Mouse (Mus musculus) cerebellum, postnatal 25 days (tissue): ENCODE data around the gene Zbtb20.

Experiments
- DNase-seq, 2 experiments: peaks; one replicate each; pipeline ENCODE4 v3.0.0; 2021; ENCODE audit warnings: mixed read lengths in 2 of 2

Zbtb20 gene

DNA sequence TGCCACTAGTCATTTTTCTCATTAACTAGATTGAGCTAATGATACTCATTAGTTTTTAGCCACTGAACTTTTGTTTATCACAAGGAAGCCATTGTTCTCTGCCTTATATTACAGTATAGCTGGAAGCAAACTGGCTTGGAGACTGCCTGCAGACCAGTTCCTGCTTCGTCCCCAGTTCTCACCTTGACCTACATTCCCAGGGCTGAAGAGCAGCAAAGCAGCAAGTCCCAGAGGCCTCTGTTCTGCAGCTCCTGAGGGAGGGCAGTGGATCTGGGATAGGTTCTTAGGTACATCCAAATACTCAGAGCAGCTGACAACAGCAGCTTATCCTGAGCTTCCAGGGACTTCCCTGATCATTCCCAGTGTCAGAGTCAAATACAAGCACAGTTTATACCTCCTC lies 652.6 kb downstream of the Zbtb20 start:
- no peak for DNase-seq

- no peak for DNase-seq
These were observed 655.6 kb downstream of the Zbtb20 start for GRCm38 (mm10) chr16:43531328-43531727.

GRCm38 (mm10) chr16:43534103-43534502 lies 658.4 kb downstream of the Zbtb20 start:
- DNase-seq = no peak

DNA sequence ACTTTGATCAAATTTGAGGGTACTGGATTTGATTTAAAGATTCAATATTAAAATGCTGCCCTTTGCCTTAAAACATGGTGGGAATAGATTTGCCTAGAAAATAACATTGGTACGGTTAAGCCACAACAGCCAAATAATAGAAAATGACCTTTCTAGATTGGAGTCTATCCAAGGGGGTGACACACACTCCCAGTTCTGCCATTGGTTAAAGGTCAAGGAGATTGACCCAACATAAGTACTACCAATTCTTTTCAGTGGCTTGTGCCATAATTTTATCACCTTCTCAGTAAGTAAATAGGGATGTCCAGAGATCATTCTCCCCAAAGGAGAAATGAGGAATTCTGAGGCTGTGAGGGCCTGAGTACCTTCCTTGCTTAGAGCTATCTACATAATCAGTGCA lies 660.2 kb downstream of the Zbtb20 start:
- DNase-seq = no peak

GRCm38 (mm10) chr16:43537163-43537562 lies 661.5 kb downstream of the Zbtb20 start:
- no peak for DNase-seq

- DNase-seq = peak in 1 of 2 experiments; percentile 42
These were observed 664.0 kb downstream of the Zbtb20 start for GRCm38 (mm10) chr16:43539659-43540096.

GRCm38 (mm10) chr16:43540108-43540507 lies 664.4 kb downstream of the Zbtb20 start:
- no peak for DNase-seq

- DNase-seq = no peak
These were observed 665.0 kb downstream of the Zbtb20 start for GRCm38 (mm10) chr16:43540546-43541167.

DNA sequence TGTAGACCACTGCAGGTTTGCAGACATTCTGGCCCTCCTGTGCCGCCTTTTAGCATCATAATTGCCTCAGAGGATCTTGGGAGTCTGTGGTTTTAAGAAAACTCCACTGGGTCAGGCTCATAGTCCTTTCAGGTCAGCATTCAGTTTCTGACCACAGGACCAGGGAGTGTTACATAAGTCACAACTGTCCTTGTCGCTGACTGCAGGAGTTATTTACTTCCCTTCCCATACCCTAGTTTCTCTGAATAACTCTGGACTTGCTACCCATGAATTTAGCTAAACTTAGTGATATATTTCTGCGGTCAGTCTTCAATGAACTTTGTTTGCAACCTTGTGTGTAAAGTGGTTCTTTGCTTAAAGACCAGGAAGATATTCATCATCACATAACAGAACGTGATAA lies 669.6 kb downstream of the Zbtb20 start:
- DNase-seq = no peak

- DNase-seq = peak in 1 of 2 experiments; percentile 46
These were observed 671.9 kb downstream of the Zbtb20 start for GRCm38 (mm10) chr16:43547323-43548180.

GRCm38 (mm10) chr16:43548774-43549173 lies 673.1 kb downstream of the Zbtb20 start:
- DNase-seq = no peak

- DNase-seq = no peak
These were observed 673.9 kb downstream of the Zbtb20 start for GRCm38 (mm10) chr16:43549425-43550089.

DNA sequence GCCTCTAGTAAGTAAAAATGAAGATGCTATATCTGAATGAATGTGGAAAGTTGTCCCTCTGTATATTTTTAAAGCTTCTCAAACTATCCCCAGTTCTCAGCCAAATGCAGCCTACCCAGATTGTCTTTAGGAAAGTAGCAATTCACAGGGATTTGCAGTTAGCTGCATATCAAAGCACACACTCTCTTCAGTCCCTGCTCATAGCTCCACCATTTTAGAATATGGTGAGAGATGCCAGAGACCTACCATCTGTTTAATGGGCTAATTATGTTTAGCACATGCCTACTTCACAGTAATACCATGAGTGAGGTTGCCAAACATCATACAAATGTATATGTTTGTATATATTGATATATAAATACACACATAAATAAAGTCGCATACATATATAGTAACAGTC lies 676.8 kb downstream of the Zbtb20 start:
- peak in 1 of 2 experiments; percentile 1 for DNase-seq

- peak in 1 of 2 experiments; percentile 50 for DNase-seq
These were observed 681.7 kb downstream of the Zbtb20 start for GRCm38 (mm10) chr16:43557385-43557784.

DNA sequence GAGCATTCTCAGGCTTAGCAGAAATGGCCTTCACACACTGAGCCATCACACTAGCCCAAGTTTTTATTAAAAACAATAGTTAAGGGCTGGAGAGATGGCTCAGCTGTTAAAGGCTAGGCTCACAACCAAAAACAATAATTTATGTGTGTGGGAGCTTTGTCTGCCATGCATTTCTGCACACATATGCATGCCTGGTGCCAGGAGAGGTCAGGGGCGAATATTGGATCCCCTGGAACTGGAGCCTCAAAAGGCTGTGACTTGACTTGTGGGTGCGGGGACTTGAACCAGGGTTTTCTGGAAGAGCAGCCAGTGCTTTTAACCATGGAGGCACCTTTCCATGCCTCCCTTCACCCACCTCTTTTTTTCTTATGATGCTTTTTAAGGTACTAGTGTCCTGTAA lies 685.6 kb downstream of the Zbtb20 start:
- DNase-seq = no peak

DNA sequence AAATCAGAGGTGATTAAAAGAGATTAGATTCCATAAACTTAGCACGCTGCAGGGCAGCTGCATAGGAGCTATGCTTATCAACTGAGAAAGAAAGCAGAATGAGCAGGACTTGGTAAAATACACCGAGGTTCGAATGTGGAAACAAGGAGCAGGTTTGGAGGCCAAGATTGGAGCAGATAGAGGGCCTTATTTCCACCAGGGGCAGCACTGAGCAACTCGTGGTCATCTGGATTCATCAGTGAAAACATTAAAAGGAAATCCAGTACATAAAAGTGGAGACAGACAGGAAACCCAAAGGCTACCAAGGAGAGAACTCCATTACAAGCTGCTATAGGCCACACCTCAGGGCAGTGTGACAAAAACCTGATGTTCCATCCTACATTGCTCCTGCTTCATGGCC lies 686.3 kb downstream of the Zbtb20 start:
- no peak for DNase-seq

DNA sequence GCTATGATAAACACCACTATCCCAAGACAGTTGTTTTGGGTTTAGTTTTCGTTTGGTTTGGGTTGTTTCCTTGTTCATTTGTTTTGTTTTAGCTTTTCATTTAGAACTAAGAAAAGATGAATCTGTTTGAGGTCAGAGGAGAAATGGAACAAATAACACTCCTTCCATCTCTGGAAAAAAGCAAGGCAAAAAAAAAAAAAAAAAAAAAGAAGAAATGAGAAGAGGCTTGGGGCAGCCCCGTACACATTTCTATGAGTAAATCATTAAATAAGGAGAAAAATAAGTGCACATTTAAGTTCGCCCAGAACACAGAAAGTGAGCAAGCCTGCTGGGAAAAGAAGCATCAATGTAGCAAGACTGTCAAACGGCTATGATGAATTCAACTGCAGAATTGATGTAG lies 690.2 kb downstream of the Zbtb20 start:
- no peak for DNase-seq

GRCm38 (mm10) chr16:43566511-43566910 lies 690.8 kb downstream of the Zbtb20 start:
- DNase-seq = no peak

GRCm38 (mm10) chr16:43571376-43572081 lies 695.8 kb downstream of the Zbtb20 start:
- no peak for DNase-seq

DNA sequence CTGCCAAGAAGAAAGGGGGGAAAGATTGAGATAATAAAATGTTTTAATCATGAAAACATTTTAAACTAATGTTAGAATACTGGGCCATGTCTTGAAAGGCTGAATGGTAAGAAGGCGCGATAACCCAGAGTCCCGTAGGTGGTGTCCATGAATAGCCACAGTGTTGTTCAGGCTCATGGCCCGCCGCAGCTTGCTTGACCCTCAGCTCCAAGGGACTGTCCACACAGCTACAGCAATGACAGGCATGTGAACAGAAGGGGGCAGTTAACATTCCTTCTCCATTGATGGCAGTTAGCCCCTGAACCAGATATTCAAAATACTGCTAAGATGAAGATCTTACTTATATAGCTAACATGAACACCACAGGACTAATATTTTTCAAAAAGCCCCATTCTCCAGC lies 696.5 kb downstream of the Zbtb20 start:
- no peak for DNase-seq

- DNase-seq = no peak
These were observed 697.1 kb downstream of the Zbtb20 start for GRCm38 (mm10) chr16:43572766-43573165.

DNA sequence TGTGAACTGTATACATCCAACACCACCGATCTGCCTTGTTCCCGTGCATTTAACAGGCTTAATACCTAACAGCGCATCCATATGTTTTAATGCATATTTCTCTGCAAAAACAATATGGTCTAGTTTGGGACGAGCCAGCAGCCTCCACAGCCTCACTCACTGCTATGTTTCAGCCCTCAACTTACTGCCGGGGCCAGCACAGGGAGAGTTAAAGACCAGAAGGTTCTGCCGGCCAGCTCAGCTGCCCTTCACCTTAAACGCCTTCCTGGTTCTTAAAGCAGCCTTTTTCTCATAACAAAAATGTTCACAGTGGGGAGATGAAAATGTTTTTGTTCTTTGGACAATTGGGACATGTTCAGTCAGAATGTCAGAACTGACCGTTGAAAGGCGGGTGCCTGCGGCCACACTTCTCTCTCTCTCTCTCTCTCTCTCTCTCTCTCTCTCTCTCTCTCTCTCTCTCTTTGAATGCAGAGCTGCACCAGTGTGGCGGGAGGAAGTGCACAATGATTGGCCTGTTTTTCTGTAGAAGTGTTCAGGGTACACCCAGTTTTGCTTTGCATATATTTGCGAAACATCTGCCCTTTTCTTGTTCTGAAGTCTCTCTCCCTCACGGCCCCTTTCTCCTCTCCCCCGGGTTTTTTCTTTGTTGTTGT lies 697.6 kb downstream of the Zbtb20 start:
- DNase-seq = no peak
